ENCODE assay signal across 9 mouse cellular contexts in genomic region chr10:78008169-78008568, GRCm38 (mm10). TPM values are rescaled to one million over a fixed set of nuclear protein-coding genes. Genes with fewer than 3 reads are reported as not detected.
DNase-seq lines count a peak whose midpoint lies in the region; ATAC-seq and TF ChIP-seq lines count a peak whose summit lies in the region.
"Had no signal": no experiment of that assay in that cellular context is flagged by ENCODE, and none has a peak within 500 bp of the region (broad histone marks: within the 10 kb centered on the region; RNA-seq: fewer than 3 reads in every experiment).

No protein-coding gene starts in this region.

- H3K9me3 ChIP-seq in lung, embryonic 14.5 days (ENCODE audit: low read depth, low read length), result no peaks in the 10 kb centered on the region
- no peaks in the 10 kb centered on the region for H3K9me3 ChIP-seq in forebrain, embryonic 13.5 days (replicated peaks)
- no peaks in the 10 kb centered on the region for H3K9me3 ChIP-seq in limb, embryonic 14.5 days (ENCODE audit: control insufficient read depth, low read length)
- H3K9me3 ChIP-seq in neural tube, embryonic 14.5 days (ENCODE audit: control insufficient read depth, low read length), result no peaks in the 10 kb centered on the region

- H3K27me3 ChIP-seq in lung, embryonic 14.5 days (ENCODE audit: insufficient read depth, low read length), result no peaks in the 10 kb centered on the region
- H3K27me3 ChIP-seq in forebrain, embryonic 13.5 days, result no peaks in the 10 kb centered on the region
- H3K27me3 ChIP-seq in limb, embryonic 14.5 days (ENCODE audit: control insufficient read depth, insufficient read depth, low read length), result no peaks in the 10 kb centered on the region
- no peaks in the 10 kb centered on the region for H3K27me3 ChIP-seq in neural tube, embryonic 14.5 days (ENCODE audit: control insufficient read depth, insufficient read depth, low read length)
- H3K27me3 ChIP-seq in cerebellum, adult 2 months (ENCODE audit: control insufficient read depth, insufficient read depth, low read length), result no peaks in the 10 kb centered on the region

- no peak for TF ChIP-seq CTCF in lung, embryonic 14.5 days (IDR thresholded peaks at IDR 0.05; ENCODE audit: low read depth)
- TF ChIP-seq CTCF in cerebellum, adult 2 months (IDR thresholded peaks at IDR 0.05; ENCODE audit: borderline replicate concordance, insufficient read depth, low read depth, low read length), result no peak

- no peak for ATAC-seq in lung, embryonic 14.5 days (ENCODE audit: insufficient read depth)
- no peak for ATAC-seq in forebrain, embryonic 13.5 days
- ATAC-seq in limb, embryonic 14.5 days (ENCODE audit: low FRiP score, low read depth), result no peak
- no peak for ATAC-seq in neural tube, embryonic 14.5 days (ENCODE audit: low read depth)
- ATAC-seq in activated CD4-positive, CD25-positive, alpha-beta regulatory T cell, adult 4 months, result no peak

- intact Hi-C loops in gastrocnemius, postnatal 36 days (cut with DNase I), result no loop called here

- no peak for DNase-seq in lung, embryonic 14.5 days
- no peak for DNase-seq in lung, postnatal 14 days
- no peak for DNase-seq in limb, embryonic 14.5 days (ENCODE audit: low spot score)
- DNase-seq in gastrocnemius, postnatal 36 days, result no peak
- no peak for DNase-seq in cerebellum, adult 2 months
- DNase-seq: lung, postnatal 10 days had no signal

- H3K27ac ChIP-seq in lung, embryonic 14.5 days (ENCODE audit: low read depth), result peak overlapping the region; percentile 99
- no peak overlapping the region; the same call in 1 of the 2 replicates for H3K27ac ChIP-seq in forebrain, embryonic 13.5 days
- no peak overlapping the region for H3K27ac ChIP-seq in limb, embryonic 14.5 days (replicated peaks; ENCODE audit: low read depth, low read length)
- H3K27ac ChIP-seq in neural tube, embryonic 14.5 days (ENCODE audit: low read depth, low read length), result no peak overlapping the region
- H3K27ac ChIP-seq in cerebellum, adult 2 months (ENCODE audit: insufficient read depth, low read length), result no peak overlapping the region

- peak overlapping the region; percentile 90 for H3K9ac ChIP-seq in lung, embryonic 14.5 days
- peak overlapping the region; percentile 87 for H3K9ac ChIP-seq in forebrain, embryonic 13.5 days
- H3K9ac ChIP-seq in limb, embryonic 14.5 days (ENCODE audit: low read depth, low read length, severe bottlenecking), result peak overlapping the region; percentile 85
- 0 out of 2 replicates have a peak overlapping the region, but pooled peaks have one; percentile 17 for H3K9ac ChIP-seq in neural tube, embryonic 14.5 days (replicated peaks; ENCODE audit: low read depth, low read length)

- H3K4me2 ChIP-seq in lung, embryonic 14.5 days, result peak overlapping the region; percentile 94
- peak overlapping the region; percentile 75 for H3K4me2 ChIP-seq in forebrain, embryonic 13.5 days
- peak overlapping the region; percentile 71 for H3K4me2 ChIP-seq in limb, embryonic 14.5 days (replicated peaks; ENCODE audit: low read depth, low read length, severe bottlenecking)
- peak overlapping the region; percentile 68 for H3K4me2 ChIP-seq in neural tube, embryonic 14.5 days (ENCODE audit: low read depth, low read length)

- WGBS in lung, embryonic 14.5 days, result 74% methylated on average over 3 of the region's 3 CpGs
- WGBS in forebrain, embryonic 13.5 days, result 83% methylated on average over 3 of the region's 3 CpGs
- 86% methylated on average over 3 of the region's 3 CpGs for WGBS in limb, embryonic 14.5 days
- WGBS in neural tube, embryonic 14.5 days, result 68% methylated on average over 3 of the region's 3 CpGs
- 75% methylated on average over 3 of the region's 3 CpGs for WGBS in cerebellum, adult 2 months

- no peak for TF ChIP-seq POLR2A in limb, embryonic 14.5 days (IDR thresholded peaks at IDR 0.05; ENCODE audit: borderline replicate concordance, extremely low read depth, insufficient read depth, insufficient read length)
- no peak for TF ChIP-seq POLR2A in cerebellum, adult 2 months (IDR thresholded peaks at IDR 0.05; ENCODE audit: borderline replicate concordance, insufficient read depth, low read length)

- peaks cover 7% of the 10 kb centered on the region for H3K4me1 ChIP-seq in lung, embryonic 14.5 days (ENCODE audit: insufficient read depth)
- H3K4me1 ChIP-seq in forebrain, embryonic 13.5 days, result peaks cover 42% of the 10 kb centered on the region
- H3K4me1 ChIP-seq in limb, embryonic 14.5 days (ENCODE audit: control insufficient read depth, insufficient read depth, low read length), result peaks cover 23% of the 10 kb centered on the region
- peaks cover 19% of the 10 kb centered on the region for H3K4me1 ChIP-seq in neural tube, embryonic 14.5 days (ENCODE audit: control insufficient read depth, insufficient read depth, low read length)
- peaks cover 8% of the 10 kb centered on the region for H3K4me1 ChIP-seq in cerebellum, adult 2 months (ENCODE audit: control insufficient read depth, insufficient read depth, low read length)

- peak overlapping the region; percentile 79 for H3K4me3 ChIP-seq in lung, embryonic 14.5 days (ENCODE audit: low read depth, low read length)
- peak overlapping the region; percentile 73 for H3K4me3 ChIP-seq in forebrain, embryonic 13.5 days
- peak overlapping the region; percentile 86 for H3K4me3 ChIP-seq in limb, embryonic 14.5 days (replicated peaks; ENCODE audit: low read length)
- H3K4me3 ChIP-seq in neural tube, embryonic 14.5 days (ENCODE audit: low read depth, low read length), result peak overlapping the region; percentile 81
- no peak overlapping the region for H3K4me3 ChIP-seq in cerebellum, adult 2 months (replicated peaks; ENCODE audit: insufficient read depth, low read depth, low read length)

- peaks cover 21% of the 10 kb centered on the region for H3K36me3 ChIP-seq in lung, embryonic 14.5 days (ENCODE audit: insufficient read depth)
- H3K36me3 ChIP-seq in forebrain, embryonic 13.5 days (ENCODE audit: poor library complexity, severe bottlenecking), result peaks cover 23% of the 10 kb centered on the region
- H3K36me3 ChIP-seq in limb, embryonic 14.5 days (ENCODE audit: control insufficient read depth, insufficient read depth, low read length), result peaks cover 13% of the 10 kb centered on the region
- no peaks in the 10 kb centered on the region for H3K36me3 ChIP-seq in neural tube, embryonic 14.5 days (ENCODE audit: control insufficient read depth, insufficient read depth, low read length)

RNA-seq across cellular contexts. Expression of gene Pfkl, which starts 1.7 kb away (rescaled TPM):
- polyA plus RNA-seq in lung, embryonic 14.5 days (2014; fragmentation: Nextera tagmentation; extraction: Ambion mirVana), result 141 and 160 TPM in 2 replicates
- 98.0 and 114 TPM in 2 replicates for polyA plus RNA-seq in forebrain, embryonic 13.5 days (2015; fragmentation: Nextera tagmentation; extraction: Ambion mirVana)
- polyA plus RNA-seq in limb, embryonic 14.5 days (2012; rRNA removed), result 129 and 180 TPM in 2 replicates
- polyA plus RNA-seq in limb, embryonic 14.5 days (2014; fragmentation: Nextera tagmentation; extraction: Ambion mirVana), result 112 and 122 TPM in 2 replicates
- 83.2 and 93.9 TPM in 2 replicates for polyA plus RNA-seq in neural tube, embryonic 14.5 days (2014; fragmentation: Nextera tagmentation; extraction: Ambion mirVana)
- polyA plus RNA-seq in activated CD4-positive, CD25-positive, alpha-beta regulatory T cell, adult 4 months (2017; shearing (Covaris generic)), result 10 to 100 TPM; 40.4 to 82.9 TPM
- total RNA-seq in gastrocnemius, postnatal 36 days (2021), result 1 to 10 TPM; 6.0 to 8.6 TPM
- polyA plus RNA-seq in cerebellum, adult 2 months (2012; rRNA removed), result 98.6 and 108 TPM in 2 replicates

RNA-seq across cellular contexts. Expression of gene 1810043G02Rik, which starts 29.8 kb away (rescaled TPM):
- polyA plus RNA-seq in lung, embryonic 14.5 days (2014; fragmentation: Nextera tagmentation; extraction: Ambion mirVana), result 24.6 and 28.1 TPM in 2 replicates
- 26.7 and 36.1 TPM in 2 replicates for polyA plus RNA-seq in forebrain, embryonic 13.5 days (2015; fragmentation: Nextera tagmentation; extraction: Ambion mirVana)
- polyA plus RNA-seq in limb, embryonic 14.5 days (2012; rRNA removed), result 42.9 and 55.6 TPM in 2 replicates
- polyA plus RNA-seq in limb, embryonic 14.5 days (2014; fragmentation: Nextera tagmentation; extraction: Ambion mirVana), result 26.5 and 27.1 TPM in 2 replicates
- 41.3 and 52.6 TPM in 2 replicates for polyA plus RNA-seq in neural tube, embryonic 14.5 days (2014; fragmentation: Nextera tagmentation; extraction: Ambion mirVana)
- 10 to 100 TPM in 1 of 2 experiments, 1 to 10 TPM in 1; 7.1 to 11.1 TPM for polyA plus RNA-seq in activated CD4-positive, CD25-positive, alpha-beta regulatory T cell, adult 4 months (2017; shearing (Covaris generic))
- 1 to 10 TPM; 3.1 to 4.5 TPM for total RNA-seq in gastrocnemius, postnatal 36 days (2021)
- polyA plus RNA-seq in cerebellum, adult 2 months (2012; rRNA removed), result 69.3 and 74.5 TPM in 2 replicates

RNA-seq across cellular contexts. Expression of gene Dnmt3l, which starts 33.6 kb away (rescaled TPM):
- polyA plus RNA-seq in lung, embryonic 14.5 days (2014; fragmentation: Nextera tagmentation; extraction: Ambion mirVana), result 1.4 TPM in 2 replicates
- polyA plus RNA-seq in forebrain, embryonic 13.5 days (2015; fragmentation: Nextera tagmentation; extraction: Ambion mirVana), result not detected in 2 replicates
- polyA plus RNA-seq in limb, embryonic 14.5 days (2012; rRNA removed), result 0.10 and 0.15 TPM in 2 replicates
- not detected in 2 replicates for polyA plus RNA-seq in limb, embryonic 14.5 days (2014; fragmentation: Nextera tagmentation; extraction: Ambion mirVana)
- not detected in 2 replicates for polyA plus RNA-seq in neural tube, embryonic 14.5 days (2014; fragmentation: Nextera tagmentation; extraction: Ambion mirVana)
- polyA plus RNA-seq in activated CD4-positive, CD25-positive, alpha-beta regulatory T cell, adult 4 months (2017; shearing (Covaris generic)), result not detected
- not detected for total RNA-seq in gastrocnemius, postnatal 36 days (2021)
- 0.46 and 1.8 TPM in 2 replicates for polyA plus RNA-seq in cerebellum, adult 2 months (2012; rRNA removed)

RNA-seq across cellular contexts. Expression of gene Aire, which starts 35.2 kb away (rescaled TPM):
- polyA plus RNA-seq in lung, embryonic 14.5 days (2014; fragmentation: Nextera tagmentation; extraction: Ambion mirVana), result 0.95 and 1.5 TPM in 2 replicates
- polyA plus RNA-seq in forebrain, embryonic 13.5 days (2015; fragmentation: Nextera tagmentation; extraction: Ambion mirVana), result 0.18 TPM in 1 of 2 replicates, not detected in the other
- polyA plus RNA-seq in limb, embryonic 14.5 days (2012; rRNA removed), result 4.3 and 5.3 TPM in 2 replicates
- 0.19 and 0.28 TPM in 2 replicates for polyA plus RNA-seq in limb, embryonic 14.5 days (2014; fragmentation: Nextera tagmentation; extraction: Ambion mirVana)
- polyA plus RNA-seq in neural tube, embryonic 14.5 days (2014; fragmentation: Nextera tagmentation; extraction: Ambion mirVana), result 0.21 TPM in 2 replicates
- under 1 TPM in 1 of 2 experiments, not detected in 1; 0.44 TPM for polyA plus RNA-seq in activated CD4-positive, CD25-positive, alpha-beta regulatory T cell, adult 4 months (2017; shearing (Covaris generic))
- not detected for total RNA-seq in gastrocnemius, postnatal 36 days (2021)
- 0.08 and 0.16 TPM in 2 replicates for polyA plus RNA-seq in cerebellum, adult 2 months (2012; rRNA removed)

RNA-seq across cellular contexts. Expression of gene Trpm2, which starts 37.8 kb away (rescaled TPM):
- polyA plus RNA-seq in lung, embryonic 14.5 days (2014; fragmentation: Nextera tagmentation; extraction: Ambion mirVana), result 0.09 and 0.63 TPM in 2 replicates
- polyA plus RNA-seq in forebrain, embryonic 13.5 days (2015; fragmentation: Nextera tagmentation; extraction: Ambion mirVana), result 1.4 and 1.6 TPM in 2 replicates
- polyA plus RNA-seq in limb, embryonic 14.5 days (2012; rRNA removed), result 0.39 and 0.69 TPM in 2 replicates
- 0.06 and 0.41 TPM in 2 replicates for polyA plus RNA-seq in limb, embryonic 14.5 days (2014; fragmentation: Nextera tagmentation; extraction: Ambion mirVana)
- 6.0 and 9.2 TPM in 2 replicates for polyA plus RNA-seq in neural tube, embryonic 14.5 days (2014; fragmentation: Nextera tagmentation; extraction: Ambion mirVana)
- polyA plus RNA-seq in activated CD4-positive, CD25-positive, alpha-beta regulatory T cell, adult 4 months (2017; shearing (Covaris generic)), result under 1 TPM; 0.38 TPM
- under 1 TPM; 0.10 to 0.89 TPM for total RNA-seq in gastrocnemius, postnatal 36 days (2021)
- 29.8 and 32.5 TPM in 2 replicates for polyA plus RNA-seq in cerebellum, adult 2 months (2012; rRNA removed)

Comparison
In these comparisons a context has a peak if more than half of its experiments do, and no peak if none do; other contexts are left out.
1. H3K9ac ChIP-seq: peak in every context shown above with its lines; median percentile 90 in lung, embryonic 14.5 days; 87 in forebrain, embryonic 13.5 days; 85 in limb, embryonic 14.5 days; 17 in neural tube, embryonic 14.5 days.